Mouse (Mus musculus): ENCODE results near the gene Sgsh. TPM values are rescaled to one million over a fixed set of nuclear protein-coding genes. Genes with fewer than 3 reads are reported as not detected.

Sgsh gene
- total and polyA plus RNA-seq, 3 experiments, result 0.12 to 0.25 TPM; not detected in 1

DNA sequence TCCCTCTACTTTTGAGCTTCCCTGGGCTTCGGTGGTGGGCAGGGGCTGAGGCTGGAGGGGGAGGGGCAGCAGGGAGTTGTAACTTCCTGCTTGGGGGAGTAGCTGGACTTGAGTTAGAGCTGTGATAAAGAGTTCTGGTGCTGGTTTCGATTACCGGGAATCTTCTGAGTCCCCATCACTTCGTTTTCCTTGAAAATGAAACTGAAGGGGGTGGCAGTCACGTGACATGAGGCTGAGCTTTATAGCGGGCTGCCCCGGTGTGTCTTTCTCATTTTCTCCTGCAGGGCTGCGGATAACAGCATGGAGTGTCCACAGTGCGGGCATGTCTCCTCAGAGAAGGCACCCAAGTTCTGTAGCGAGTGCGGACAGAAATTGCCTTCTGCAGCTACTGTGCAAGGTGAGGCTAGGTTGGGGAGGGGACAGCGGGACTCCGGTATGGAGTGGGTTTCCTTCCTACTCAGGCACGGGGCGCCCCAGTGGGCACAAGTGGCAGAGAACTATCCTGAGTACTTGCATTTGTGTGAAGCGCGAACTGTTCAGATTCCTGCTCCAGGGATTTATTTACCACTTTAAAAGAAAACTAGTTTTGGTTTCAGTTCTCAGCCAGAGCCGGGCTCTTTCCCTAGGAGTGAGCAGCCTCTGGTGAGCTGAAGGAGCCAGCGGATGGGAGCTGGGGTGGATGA is 37.6 kb upstream of the Sgsh start, which contains the start of gene Rnf213:
Gene Rnf213, plus strand, starts transcription at position 301 of the 683 bp plus-strand sequence.
- peak within 1 kb of the TSS; percentile 80 to 84 for H3K4me3 ChIP-seq (ENCODE audit: control insufficient read depth in 1 of 2, insufficient read depth in 1 of 2, low read depth in 2 of 2, low read length in 2 of 2)
- H3K27me3 ChIP-seq (ENCODE audit: control insufficient read depth in 1 of 2, insufficient read depth in 2 of 2, low read length in 2 of 2), result peaks cover 5 to 6% of the 10 kb centered on the region in 2 experiments
- peak; percentile 90 for DNase-seq (ENCODE audit: low read depth, low spot score)
- H3K36me3 ChIP-seq (ENCODE audit: control insufficient read depth in 1 of 2, insufficient read depth in 2 of 2, low read length in 2 of 2), result peaks cover 0 to 5% of the 10 kb centered on the region in 2 experiments; a peak in 1 of 4 replicates
- no peaks in the 10 kb centered on the region for H3K9me3 ChIP-seq (replicated peaks; ENCODE audit: insufficient read depth, low read length)
- no peaks in the 10 kb centered on the region; the same call in 1 of the 2 replicates for H3K79me2 ChIP-seq (ENCODE audit: control insufficient read depth, insufficient read depth, low read length, poor library complexity)
- peak within 1 kb of the TSS; percentile 57 for H3K27ac ChIP-seq (ENCODE audit: control insufficient read depth, low read depth, low read length)
- TF ChIP-seq JUND (IDR thresholded peaks at IDR 0.05; ENCODE audit: low read depth, low read length) (no peak), CTCF (IDR thresholded peaks at IDR 0.05 in 2 of 3, conservative IDR thresholded peaks at IDR 0.05 in 1 of 3; ENCODE audit: control insufficient read depth in 1 of 3, insufficient read depth in 1 of 3, low read depth in 2 of 3, low read length in 3 of 3, poor library complexity in 1 of 3, severe bottlenecking in 1 of 3) (peak in 2 of 3 experiments; percentile 21 to 26; a peak in 3 of 6 replicates), USF2 (IDR thresholded peaks at IDR 0.05; ENCODE audit: borderline replicate concordance in 1 of 2, insufficient read depth in 1 of 2, low read depth in 1 of 2, low read length in 2 of 2) (peak; percentile 90 to 91), RCOR1 (IDR thresholded peaks at IDR 0.05; ENCODE audit: low read depth, low read length) (no peak), MAX (IDR thresholded peaks at IDR 0.05; ENCODE audit: low read length) (peak; percentile 92), EP300 (IDR thresholded peaks at IDR 0.05; ENCODE audit: low read depth in 1 of 2, low read length in 2 of 2) (no peak), MYC (IDR thresholded peaks at IDR 0.05; ENCODE audit: low read depth, low read length) (peak; percentile 62; the same call in 1 of the 2 replicates), CHD1 (IDR thresholded peaks at IDR 0.05; ENCODE audit: low read depth, low read length) (no peak), HCFC1 (IDR thresholded peaks at IDR 0.05; ENCODE audit: low read depth, low read length) (peak; percentile 9; the same call in 1 of the 2 replicates), KAT2A (conservative IDR thresholded peaks at IDR 0.05; ENCODE audit: low read depth, low read length) (no peak), ELF1 (IDR thresholded peaks at IDR 0.05; ENCODE audit: low read depth, low read length) (peak; percentile 50; the same call in 1 of the 2 replicates), POLR2AphosphoS5 (IDR thresholded peaks at IDR 0.05; ENCODE audit: borderline replicate concordance, low read depth, low read length) (no peak), SMC3 (IDR thresholded peaks at IDR 0.05; ENCODE audit: low read depth, low read length) (no peak; the same call in 1 of the 2 replicates), SIN3A (IDR thresholded peaks at IDR 0.05; ENCODE audit: low read length) (peak; percentile 79), CHD2 (IDR thresholded peaks at IDR 0.05; ENCODE audit: low read length) (peak; percentile 34; the same call in 1 of the 2 replicates), USF1 (IDR thresholded peaks at IDR 0.05; ENCODE audit: low read depth, low read length) (peak; percentile 98), TBP (IDR thresholded peaks at IDR 0.05; ENCODE audit: low read depth, low read length) (peak; percentile 93), POLR2A (IDR thresholded peaks at IDR 0.05; ENCODE audit: control insufficient read depth in 1 of 2, insufficient read depth in 1 of 2, low read depth in 1 of 2, low read length in 2 of 2, poor library complexity in 1 of 2) (peak; percentile 61 to 81), MXI1 (IDR thresholded peaks at IDR 0.05; ENCODE audit: low read depth, low read length) (peak; percentile 84), TAL1 (IDR thresholded peaks at IDR 0.05; ENCODE audit: low read length) (no peak), NELFE (IDR thresholded peaks at IDR 0.05; ENCODE audit: low read depth, low read length) (peak; percentile 77), ETS1 (IDR thresholded peaks at IDR 0.05; ENCODE audit: low read depth, low read length) (peak; percentile 32; the same call in 1 of the 2 replicates), TCF12 (IDR thresholded peaks at IDR 0.05; ENCODE audit: low read depth, low read length) (0 out of 2 replicates have a peak, but pooled peaks have one; percentile 29), BHLHE40 (IDR thresholded peaks at IDR 0.05; ENCODE audit: borderline replicate concordance, low read depth, low read length) (peak; percentile 88)
- H3K9ac ChIP-seq (ENCODE audit: control insufficient read depth, low read depth, low read length, poor library complexity, severe bottlenecking), result peak within 1 kb of the TSS; percentile 67
- H3K4me1 ChIP-seq (ENCODE audit: control insufficient read depth in 1 of 2, insufficient read depth in 2 of 2, low read length in 2 of 2), result peaks cover 6 to 25% of the 10 kb centered on the region in 2 experiments
